Mouse (Mus musculus): ENCODE results near the gene Foxg1.

GRCm38 (mm10) chr12:49390926-49391304 lies 8.5 kb downstream of the Foxg1 start:
- TF ChIP-seq POLR2A (IDR thresholded peaks at IDR 0.05; ENCODE audit: borderline replicate concordance, low read depth, low read length), result no peak
- no peak for TF ChIP-seq CTCF (IDR thresholded peaks at IDR 0.05; ENCODE audit: low read depth, low read length)

All from bone marrow macrophage, adult 2 months (primary cell).